Mouse (Mus musculus): Measurements from ENCODE around the gene Gm8251.
A peak's percentile ranks its signal among the peaks of the same experiment; 100 is the strongest.
"Not testable (repeated sequence)": the region's sequence is repeated elsewhere in the genome, so short reads cannot be mapped to it uniquely, and the experiment has no call there.

Gm8251 gene

DNA sequence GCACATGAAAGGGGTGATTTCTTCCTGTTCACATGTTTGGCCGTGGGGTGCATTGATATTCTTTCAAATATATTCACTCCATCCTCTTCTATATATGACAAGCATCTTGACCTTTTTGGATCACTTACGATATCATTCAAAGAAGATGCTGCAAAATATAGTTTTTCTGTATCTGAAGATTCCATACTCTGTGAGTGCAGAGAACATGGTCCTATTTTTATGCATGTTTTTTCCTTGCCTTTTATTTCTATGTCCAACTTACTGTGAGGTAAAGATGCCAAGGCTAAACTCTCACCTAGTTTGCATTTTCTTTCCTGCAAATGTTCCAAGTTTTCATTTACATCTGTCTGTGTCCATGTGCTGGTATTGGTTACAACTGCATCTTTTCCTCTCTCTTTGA, at the start of gene Gm8251:
TSS of gene Gm8251 (minus strand) at position 101 of the 400 bp plus-strand sequence.
- no peak for DNase-seq (ENCODE audit: low spot score in 2 of 2)

DNA sequence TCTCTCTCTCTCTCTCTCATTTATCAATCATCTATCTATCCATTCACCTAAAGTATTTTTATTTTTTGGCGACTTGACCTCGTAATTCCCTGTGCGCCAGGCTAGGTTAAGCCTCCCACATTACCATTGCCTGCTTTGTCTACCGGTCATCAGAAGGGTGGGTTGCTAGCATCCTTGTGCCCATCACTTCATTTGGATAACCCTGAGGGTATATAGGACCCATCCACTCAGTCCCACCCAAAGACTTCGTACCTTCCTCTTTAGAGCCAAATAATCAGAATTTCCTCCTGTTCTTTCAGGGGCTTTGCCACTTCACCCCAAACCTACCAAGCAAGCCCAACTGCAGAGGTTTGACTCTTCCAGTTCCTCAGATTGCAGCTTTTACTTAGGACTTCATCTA, 41.2 kb upstream of the Gm8251 start:
- no peak for DNase-seq (ENCODE audit: low spot score in 2 of 2)

DNA sequence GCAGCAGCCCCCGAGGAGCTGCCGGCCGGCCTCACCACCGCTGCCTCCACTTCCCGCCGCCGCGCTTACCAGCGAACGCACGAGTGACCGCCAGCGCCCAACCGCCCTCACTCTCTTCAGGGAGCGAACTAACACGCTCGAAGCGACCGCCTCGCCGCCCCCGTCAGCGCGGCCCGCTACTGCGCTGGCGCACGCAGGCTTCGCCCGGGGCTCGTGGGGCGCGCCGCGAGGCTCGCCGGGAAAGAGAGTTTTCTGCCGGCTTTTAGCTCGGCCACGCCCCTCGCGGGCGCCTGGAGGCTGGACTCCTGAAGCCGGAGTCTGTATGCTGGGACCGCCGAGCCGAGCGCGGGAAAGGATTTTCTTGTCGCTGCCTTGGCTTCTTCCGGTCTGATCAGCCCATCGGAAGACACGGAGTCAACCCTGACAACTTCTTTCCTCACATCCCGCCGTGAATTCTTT, 40.6 kb upstream of the Gm8251 start, which contains the start of gene Tex30:
TSS of gene Tex30 (minus strand) at position 183 of the 459 bp plus-strand sequence.
- peak; percentile 86 to 88 for DNase-seq (ENCODE audit: low spot score in 2 of 2)

DNA sequence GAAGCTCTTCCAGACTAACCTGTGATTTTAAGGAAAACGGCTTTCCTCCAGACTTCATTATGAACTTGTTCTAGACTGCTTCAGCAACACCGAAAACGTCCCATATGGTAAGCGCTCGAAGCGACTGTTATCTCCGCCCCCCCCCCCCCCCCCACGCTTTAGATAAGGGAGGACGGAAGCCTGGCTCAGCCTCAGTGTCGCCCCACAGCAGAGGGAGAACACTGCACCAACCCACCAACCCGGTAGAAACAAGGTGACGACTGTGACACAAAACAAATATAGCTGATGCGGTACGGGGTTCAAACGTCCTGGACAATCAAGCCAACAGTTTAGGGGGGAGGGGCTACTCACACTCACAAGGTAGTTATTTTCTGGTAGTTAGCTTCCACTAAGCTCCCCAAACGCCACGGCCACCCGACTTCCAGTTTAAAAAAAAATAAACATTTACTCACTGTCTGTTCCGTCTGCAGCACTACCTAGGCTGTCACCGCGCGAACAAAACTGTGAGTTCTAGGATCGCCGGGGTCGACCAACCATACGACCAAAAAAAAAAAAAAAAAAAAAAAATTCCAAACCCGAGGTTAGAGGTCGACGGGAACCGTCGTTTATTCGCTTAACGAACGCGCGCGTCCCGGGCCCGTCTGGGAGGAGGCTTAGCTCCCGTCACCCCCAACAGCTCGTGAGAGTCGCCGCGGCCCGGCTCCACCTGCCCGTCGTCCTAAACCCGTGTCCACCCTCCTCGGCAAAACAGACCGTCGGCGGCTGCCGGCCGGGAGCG, 39.9 kb upstream of the Gm8251 start:
- peak; percentile 28 to 35 for DNase-seq (ENCODE audit: low spot score in 2 of 2)

- peak in 1 of 2 experiments; percentile 58 for DNase-seq (ENCODE audit: low spot score in 2 of 2)
Observed at GRCm38 (mm10) chr1:44064625-44065024, 2.9 kb upstream of the Gm8251 start.

DNA sequence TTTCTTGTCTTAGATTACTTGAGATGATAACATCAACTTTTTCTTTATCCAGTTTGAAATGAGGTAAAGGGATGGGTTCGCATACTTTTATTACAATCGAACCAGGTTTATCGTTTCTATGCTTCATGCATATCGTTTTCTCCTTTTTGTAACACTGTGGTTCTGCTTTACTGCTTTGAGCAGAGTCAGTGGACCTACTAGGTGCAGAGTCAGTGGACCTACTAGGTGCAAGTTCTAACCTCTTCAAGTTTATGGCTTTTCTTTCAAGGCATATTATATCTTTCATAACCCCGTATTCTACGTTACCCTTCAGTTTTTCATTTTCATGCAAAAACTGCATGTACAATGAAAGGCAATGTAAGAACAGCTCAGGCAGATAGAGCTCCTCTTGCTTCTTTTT, 1.7 kb upstream of the Gm8251 start:
- DNase-seq (ENCODE audit: low spot score in 2 of 2) = no peak

DNA sequence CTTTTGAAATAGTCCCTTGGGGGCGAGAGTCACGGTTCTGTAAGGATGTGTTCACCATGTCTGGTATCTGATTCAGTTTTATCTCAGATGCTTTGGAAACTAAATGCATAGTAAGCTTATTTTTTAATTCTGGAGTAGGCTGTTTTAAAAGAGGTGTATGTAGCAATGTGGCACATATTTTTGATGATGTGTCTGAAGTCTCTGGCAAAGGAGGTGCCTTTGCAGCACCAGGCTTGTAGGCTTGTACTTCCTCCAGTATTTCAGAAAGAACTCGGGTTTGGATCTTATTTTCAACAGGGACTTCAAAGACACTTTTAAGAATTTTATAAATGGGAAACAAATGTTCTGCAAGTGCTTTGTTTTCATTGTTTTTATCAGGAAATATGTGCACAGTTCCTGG, 3.9 kb downstream of the Gm8251 start:
- no peak for DNase-seq (ENCODE audit: low spot score in 2 of 2)

DNA sequence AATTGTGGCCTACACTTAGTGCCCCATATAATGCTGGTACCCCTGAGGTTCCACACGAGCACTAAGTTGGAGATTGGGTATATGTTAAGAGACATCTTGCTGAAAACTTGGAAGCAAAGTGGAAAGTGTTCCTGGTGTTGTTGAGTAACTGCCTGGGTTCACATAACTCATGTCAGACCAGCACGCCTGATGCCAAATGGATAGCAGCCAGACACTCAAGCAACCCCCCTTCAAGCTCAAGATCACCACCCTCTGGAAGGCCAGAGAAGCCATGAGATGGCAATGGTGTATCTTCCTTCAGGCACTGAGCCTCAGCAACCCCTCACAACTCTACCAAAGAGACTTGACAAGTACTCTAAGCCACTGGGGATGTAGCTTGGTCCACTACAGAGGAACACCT, 15.2 kb downstream of the Gm8251 start:
- DNase-seq (ENCODE audit: low spot score in 2 of 2) = no peak

DNA sequence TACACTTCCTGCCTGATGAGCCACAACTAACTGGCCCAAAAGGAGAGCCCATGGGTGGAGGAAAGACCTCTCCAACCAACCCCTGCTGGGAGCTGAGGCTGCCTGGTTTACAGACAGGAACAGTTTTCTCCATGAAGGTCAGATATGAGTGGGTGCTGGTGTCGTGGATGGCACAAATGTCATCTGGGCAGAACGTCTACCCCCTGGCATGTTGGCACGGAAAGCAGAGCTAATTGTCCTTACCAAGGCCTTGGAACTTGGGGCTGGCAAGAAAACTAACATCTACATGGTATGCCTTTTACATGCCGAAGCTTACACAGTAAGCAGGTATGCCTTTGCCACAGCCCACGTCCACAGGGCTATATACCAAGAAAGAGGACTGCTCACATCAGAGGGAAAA, 16.0 kb downstream of the Gm8251 start:
- not testable (repeated sequence) for DNase-seq (ENCODE audit: low spot score in 2 of 2)

- DNase-seq (ENCODE audit: low spot score in 2 of 2) = no peak
Observed at GRCm38 (mm10) chr1:44042555-44042915, 19.2 kb downstream of the Gm8251 start.

DNA sequence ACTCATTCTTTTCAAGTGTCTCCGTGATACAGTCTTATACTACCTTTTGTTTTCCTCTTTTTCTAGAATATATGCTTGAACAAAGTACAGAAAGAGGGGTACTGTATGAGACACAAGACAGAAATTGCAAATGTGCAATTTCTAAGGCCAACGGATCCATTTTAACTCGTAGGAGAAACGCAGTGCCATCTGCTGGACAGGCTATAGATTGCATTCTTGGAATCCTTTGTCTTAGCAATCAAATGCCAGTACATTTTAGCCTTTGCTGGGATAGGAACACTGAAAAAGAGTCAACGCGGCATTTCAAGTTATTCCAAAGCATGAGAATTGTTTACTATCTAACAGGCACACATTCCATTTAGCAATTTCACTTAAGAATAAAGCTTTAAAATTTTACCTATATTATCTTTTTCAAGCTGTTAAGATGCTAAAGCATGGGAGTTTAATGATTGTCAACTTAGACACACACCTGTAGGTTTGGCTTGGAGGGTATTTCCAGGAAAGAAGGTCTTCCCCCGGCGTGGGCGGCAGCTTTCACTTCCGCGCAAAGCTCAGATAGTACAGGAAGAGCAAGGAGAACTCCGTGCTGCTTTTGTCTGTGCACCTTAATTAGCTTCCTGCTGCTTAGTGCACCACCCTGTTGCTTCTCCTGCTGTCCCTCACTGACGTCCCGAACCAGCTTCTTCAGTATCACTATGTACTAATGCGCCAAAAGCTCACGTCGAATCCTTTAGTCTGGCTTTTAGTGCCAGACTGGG, 19.8 kb downstream of the Gm8251 start:
- DNase-seq (ENCODE audit: low spot score in 2 of 2) = peak in 1 of 2 experiments; percentile 36

- no peak for DNase-seq (ENCODE audit: low spot score in 2 of 2)
Observed at GRCm38 (mm10) chr1:44032948-44033347, 28.8 kb downstream of the Gm8251 start.

DNA sequence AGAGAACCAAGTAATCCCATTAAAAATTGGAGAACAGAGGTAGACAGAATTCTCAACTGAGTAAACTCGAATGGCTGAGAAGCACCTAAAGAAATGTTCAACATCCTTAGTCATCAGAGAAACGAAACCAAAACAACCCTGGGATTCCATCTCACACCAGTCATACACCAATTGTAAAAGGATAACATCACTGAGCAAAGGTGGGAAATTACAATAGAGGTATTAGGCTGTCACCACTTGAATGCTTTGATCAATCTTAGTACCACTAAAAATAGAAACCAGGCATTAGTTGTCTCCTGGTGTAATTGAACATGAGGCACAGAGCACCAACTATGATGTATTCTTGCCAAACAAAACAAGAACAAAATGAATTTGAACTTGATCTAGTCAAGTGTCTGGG, 29.5 kb downstream of the Gm8251 start:
- no peak for DNase-seq (ENCODE audit: low spot score in 2 of 2)

- no peak for DNase-seq (ENCODE audit: low spot score in 2 of 2)
Observed at GRCm38 (mm10) chr1:44027651-44028050, 34.1 kb downstream of the Gm8251 start.

GRCm38 (mm10) chr1:44022656-44023055, 39.1 kb downstream of the Gm8251 start:
- DNase-seq (ENCODE audit: low spot score in 2 of 2) = no peak

DNA sequence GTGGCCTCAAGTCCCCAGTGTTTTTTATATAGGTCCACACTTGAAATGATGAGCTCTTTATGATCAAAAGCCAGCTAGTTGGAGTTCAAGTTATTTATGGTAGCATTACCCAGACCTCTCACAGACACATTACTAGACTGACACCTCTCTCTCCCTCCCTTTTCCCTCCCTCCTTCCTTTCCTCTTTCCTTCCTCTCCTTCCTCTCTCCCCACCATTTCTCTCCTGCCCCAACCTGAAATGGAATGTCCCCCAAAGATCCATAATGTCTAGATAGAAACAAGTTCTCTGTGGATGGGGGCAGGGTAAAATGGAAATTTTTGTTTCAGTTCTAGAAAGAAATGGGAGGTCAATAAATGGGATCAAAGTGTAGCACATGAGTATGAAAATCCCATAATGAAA, 41.8 kb downstream of the Gm8251 start, which contains the start of gene Mettl21c:
TSS of gene Mettl21c (minus strand) at position 101 of the 400 bp plus-strand sequence.
- DNase-seq (ENCODE audit: low spot score in 2 of 2) = no peak

DNA sequence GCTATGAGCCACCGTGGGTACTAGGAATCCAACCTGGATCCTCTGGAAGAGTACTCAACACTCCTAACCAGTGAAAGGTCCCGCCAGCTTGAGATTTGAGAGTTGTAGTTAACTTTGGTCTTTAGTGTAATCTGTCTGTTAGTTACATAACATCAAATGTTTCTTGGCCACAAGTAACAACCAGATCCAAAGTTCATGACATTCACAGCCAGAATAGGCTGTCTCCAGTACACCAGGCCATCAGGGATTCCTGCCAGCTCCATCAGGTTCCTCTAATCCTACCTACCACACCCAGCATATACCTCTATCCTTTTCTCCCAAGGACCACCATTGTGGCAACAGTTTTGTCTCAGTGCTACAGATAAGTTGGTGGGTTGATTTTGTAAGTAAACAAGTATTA, 46.2 kb downstream of the Gm8251 start:
- DNase-seq (ENCODE audit: low spot score in 2 of 2) = no peak
